Mouse (Mus musculus) CH12.LX (cell line): Measurements from ENCODE around the gene Prmt1. TPM values are rescaled to one million over a fixed set of nuclear protein-coding genes. Genes with fewer than 3 reads are reported as not detected.

Experiments
- DNase-seq: peaks from one replicate; pipeline ENCODE4 v3.0.0-alpha.2; 2013; ENCODE audit errors: extremely low read depth
- H3K27ac ChIP-seq: 2 replicates; pipeline ENCODE4 v1.5.1; 2012; ENCODE audit warnings: low read depth, mild to moderate bottlenecking, control low read depth, moderate library complexity; ENCODE audit not compliant: insufficient read depth
- H3K27me3 ChIP-seq: replicated peaks from 2 replicates; pipeline ENCODE3; 2012; ENCODE audit warnings: inconsistent platforms
- H3K36me3 ChIP-seq, 2 experiments: replicated peaks in 1 of 2; 2 replicates each; pipeline versions ENCODE3 to v1.6.1; 2012; ENCODE audit warnings: inconsistent platforms in 1 of 2, low read length in 1 of 2, mild to moderate bottlenecking in 1 of 2, mixed read lengths in 1 of 2, moderate library complexity in 1 of 2; ENCODE audit not compliant: control insufficient read depth in 1 of 2, insufficient read depth in 1 of 2
- H3K4me1 ChIP-seq, 2 experiments: 2 replicates each; pipeline ENCODE4 v1.6.1; 2012; ENCODE audit warnings: inconsistent platforms in 1 of 2, moderate library complexity in 1 of 2; ENCODE audit not compliant: insufficient read depth in 2 of 2, control insufficient read depth in 1 of 2
- H3K4me2 ChIP-seq: 2 replicates; pipeline ENCODE4 v1.6.1; 2012; ENCODE audit warnings: low read depth, mild to moderate bottlenecking, control low read depth; ENCODE audit not compliant: poor library complexity, insufficient read depth, severe bottlenecking
- H3K4me3 ChIP-seq, 3 experiments: fragments of 150-350 bp in 1 of 3; sonication (generic) in 1 of 3; replicated peaks in 1 of 3; 2 replicates each; pipeline versions ENCODE3 to v1.5.1; 2011 to 2012; ENCODE audit warnings: low read depth in 2 of 3, low read length in 2 of 3, mild to moderate bottlenecking in 2 of 3, moderate library complexity in 2 of 3, control low read depth in 1 of 3, improper control_type of control experiment in 1 of 3, inconsistent platforms in 1 of 3, mixed read lengths in 1 of 3; ENCODE audit not compliant: poor library complexity in 1 of 3
- H3K79me2 ChIP-seq: replicated peaks from 2 replicates; pipeline ENCODE4 v1.6.1; 2012; ENCODE audit warnings: mild to moderate bottlenecking, moderate library complexity; ENCODE audit not compliant: control insufficient read depth, poor library complexity, insufficient read depth, severe bottlenecking; ENCODE audit errors: extremely low read depth
- H3K9ac ChIP-seq: 2 replicates; pipeline ENCODE4 v1.6.1; 2012; ENCODE audit warnings: low read depth, mild to moderate bottlenecking, control low read depth, moderate library complexity; ENCODE audit not compliant: insufficient read depth
- H3K9me3 ChIP-seq: replicated peaks from 2 replicates; pipeline ENCODE3; 2012; ENCODE audit warnings: low read length, inconsistent platforms, mixed read lengths
- CHD1 ChIP-seq: IDR thresholded peaks from 2 replicates; pipeline ENCODE4 v1.6.1; 2012; ENCODE audit warnings: low read depth, low read length, improper control_type of control experiment, inconsistent platforms
- CHD2 ChIP-seq: IDR thresholded peaks from 2 replicates; pipeline ENCODE4 v1.6.1; 2011; ENCODE audit warnings: low read length, improper control_type of control experiment
- JUN ChIP-seq: IDR thresholded peaks from 2 replicates; pipeline ENCODE4 v1.6.1; 2011; ENCODE audit warnings: low read depth, mild to moderate bottlenecking, low read length, improper control_type of control experiment, moderate library complexity; ENCODE audit not compliant: insufficient read depth
- JUND ChIP-seq: conservative IDR thresholded peaks from 2 replicates; pipeline ENCODE4 v1.6.1; 2011; ENCODE audit warnings: low read depth, low read length, improper control_type of control experiment
- KAT2A ChIP-seq: IDR thresholded peaks from 2 replicates; pipeline ENCODE4 v1.6.1; 2012; ENCODE audit warnings: low read length, improper control_type of control experiment, inconsistent platforms; ENCODE audit not compliant: insufficient replicate concordance
- MAZ ChIP-seq: IDR thresholded peaks from 2 replicates; pipeline ENCODE4 v1.6.1; 2012; ENCODE audit warnings: low read depth, mild to moderate bottlenecking, inconsistent platforms, low read length, improper control_type of control experiment, moderate library complexity
- NELFE ChIP-seq: IDR thresholded peaks from 2 replicates; pipeline ENCODE4 v1.6.1; 2011; ENCODE audit warnings: low read depth, low read length, improper control_type of control experiment
- PAX5 ChIP-seq: IDR thresholded peaks from 2 replicates; pipeline ENCODE4 v1.6.1; 2012; ENCODE audit warnings: low read length, inconsistent platforms, mixed read lengths
- RAD21 ChIP-seq: IDR thresholded peaks from 2 replicates; pipeline ENCODE4 v1.6.1; 2011; ENCODE audit warnings: low read depth, mild to moderate bottlenecking, low read length, improper control_type of control experiment, moderate library complexity
- SIN3A ChIP-seq: IDR thresholded peaks from 2 replicates; pipeline ENCODE4 v1.6.1; 2012; ENCODE audit warnings: low read length, improper control_type of control experiment, inconsistent platforms
- SMC3 ChIP-seq: IDR thresholded peaks from 2 replicates; pipeline ENCODE4 v1.6.1; 2011; ENCODE audit warnings: low read depth, low read length, improper control_type of control experiment
- TCF12 ChIP-seq: IDR thresholded peaks from 2 replicates; pipeline ENCODE4 v1.6.1; 2014; ENCODE audit warnings: low read depth, mild to moderate bottlenecking, inconsistent platforms, low read length, improper control_type of control experiment
- USF1 ChIP-seq: IDR thresholded peaks from 2 replicates; pipeline ENCODE4 v1.6.1; 2014; ENCODE audit warnings: low read depth, mild to moderate bottlenecking, inconsistent platforms, low read length, improper control_type of control experiment
- ZMIZ1 ChIP-seq: IDR thresholded peaks from 2 replicates; pipeline ENCODE4 v1.6.1; 2012; ENCODE audit warnings: low read depth, mild to moderate bottlenecking, inconsistent platforms, low read length, improper control_type of control experiment
- ZNF384 ChIP-seq: IDR thresholded peaks from 2 replicates; pipeline ENCODE4 v1.6.1; 2012; ENCODE audit warnings: low read depth, low read length, improper control_type of control experiment, inconsistent platforms
- dilution Hi-C: fragments of 300-500 bp; cut with MboI; formaldehyde crosslinking; loops from 2 replicates; pipeline ENCODE4 v1.14.3; 2020; ENCODE audit warnings: low sequenced_read_pairs; ENCODE audit not compliant: extremely low pct_unique_long_range_greater_than_20kb, extremely low pct_ligation_motif_present
- in situ Hi-C: fragments of 300-500 bp; cut with MboI; formaldehyde crosslinking; loops from 3 replicates; pipeline ENCODE4 v1.14.3; 2019; ENCODE audit warnings: low sequenced_read_pairs, low pct_ligation_motif_present, low pct_unique_long_range_greater_than_20kb, mixed read lengths
- polyA plus RNA-seq: library from polyadenylated mRNA; unstranded; fragments of >175 nt; gene quantifications from 2 replicates; pipeline ENCODE4 v1.2.1, GENCODE M21; 2012; ENCODE audit warnings: low read depth; ENCODE audit not compliant: insufficient read length
- total RNA-seq, 2 experiments: library from RNA; depleted of rRNA; stranded (reverse); fragments of 300-350 nt in 1 of 2; fragments of >200 nt in 1 of 2; gene quantifications; 2 replicates each; pipeline ENCODE4 v1.2.3; 2012 to 2014

Gene Prmt1
- total and polyA plus RNA-seq, 3 experiments = 231 to 642 (median 340) TPM

DNA sequence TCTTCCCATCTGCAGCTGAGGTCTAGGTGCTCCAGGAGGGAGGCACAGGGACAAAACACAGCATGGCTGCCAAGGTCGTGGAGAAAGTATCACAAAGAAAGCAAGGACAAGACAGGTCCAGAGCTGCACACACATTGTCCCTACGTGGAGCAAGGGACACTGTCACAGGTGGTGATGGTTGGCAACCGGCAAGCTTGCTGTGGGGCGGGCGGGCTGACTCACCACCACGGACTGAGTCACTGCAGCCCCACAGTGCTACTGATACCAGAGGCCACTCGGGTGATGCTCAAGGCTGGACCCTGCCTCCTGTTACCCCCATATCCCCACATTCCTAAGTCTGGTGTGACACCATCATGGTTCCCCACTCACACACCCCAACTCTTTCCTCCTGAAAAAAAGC, 16.1 kb upstream of the Prmt1 start:
- H3K4me3 ChIP-seq = no peak overlapping the region
- H3K4me1 ChIP-seq = peaks cover 3 to 12% of the 10 kb centered on the region in 2 experiments; a peak in 3 of 4 replicates
- H3K36me3 ChIP-seq = peaks cover 70 to 78% of the 10 kb centered on the region in 2 experiments
- in situ Hi-C loops (no loop called here), dilution Hi-C loops (no loop called here)
- DNase-seq = no peak
- H3K27ac ChIP-seq = no peak overlapping the region
- H3K9ac ChIP-seq = no peak overlapping the region
- TF ChIP-seq NELFE (no peak), RAD21 (no peak), ZNF384 (no peak), CHD1 (no peak), KAT2A (no peak), SMC3 (no peak), PAX5 (no peak), JUN (no peak), CHD2 (no peak), MAZ (no peak), JUND (no peak)
- TF ChIP-seq, all 38 proteins: peak for 0
- H3K27me3 ChIP-seq = no peaks in the 10 kb centered on the region
- peaks cover 23% of the 10 kb centered on the region for H3K79me2 ChIP-seq
- no peak overlapping the region for H3K4me2 ChIP-seq
- H3K9me3 ChIP-seq = no peaks in the 10 kb centered on the region

DNA sequence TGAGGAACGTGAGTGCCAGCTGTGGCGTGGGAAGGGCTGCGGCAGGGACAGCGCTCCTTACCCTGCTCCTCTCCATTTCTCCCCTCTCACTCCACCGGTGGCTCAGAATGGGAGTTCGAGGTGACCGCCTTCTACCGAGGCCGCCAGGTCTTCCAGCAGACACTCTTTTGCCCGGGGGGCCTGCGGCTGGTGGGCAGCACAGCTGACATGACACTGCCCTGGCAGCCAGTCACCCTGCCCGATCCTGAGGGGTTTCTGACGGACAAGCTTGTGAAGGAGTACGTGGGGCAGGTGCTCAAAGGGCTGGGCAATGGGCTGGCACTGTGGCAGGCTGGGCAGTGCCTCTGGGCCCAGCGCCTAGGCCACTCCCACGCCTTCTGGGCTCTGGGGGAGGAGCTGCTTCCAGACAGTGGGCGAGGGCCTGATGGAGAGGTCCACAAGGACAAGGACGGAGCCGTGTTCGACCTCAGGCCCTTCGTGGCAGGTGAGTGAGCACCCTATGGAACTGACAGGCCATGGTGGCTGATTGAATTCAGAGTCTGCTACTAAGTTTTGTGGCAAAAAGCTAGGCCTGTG, 14.3 kb upstream of the Prmt1 start:
- H3K27me3 ChIP-seq = no peaks in the 10 kb centered on the region
- no peaks in the 10 kb centered on the region for H3K9me3 ChIP-seq
- no peak overlapping the region for H3K27ac ChIP-seq
- H3K4me3 ChIP-seq = no peak overlapping the region
- no peak overlapping the region for H3K9ac ChIP-seq
- dilution Hi-C loops (no loop called here), in situ Hi-C loops (no loop called here)
- no peak overlapping the region for H3K4me2 ChIP-seq
- TF ChIP-seq USF1 = no peak
- no peak for TF ChIP-seq TCF12
- TF ChIP-seq ZMIZ1 = peak; percentile 57; the same call in 1 of the 2 replicates
- TF ChIP-seq, all 38 proteins: peak for 1
- Histone ChIP-seq H3K36me3 (peaks cover 52 to 62% of the 10 kb centered on the region in 2 experiments), H3K79me2 (peaks cover 23% of the 10 kb centered on the region), H3K4me1 (peaks cover 3 to 25% of the 10 kb centered on the region in 2 experiments; a peak in 3 of 4 replicates)
- no peak for DNase-seq

DNA sequence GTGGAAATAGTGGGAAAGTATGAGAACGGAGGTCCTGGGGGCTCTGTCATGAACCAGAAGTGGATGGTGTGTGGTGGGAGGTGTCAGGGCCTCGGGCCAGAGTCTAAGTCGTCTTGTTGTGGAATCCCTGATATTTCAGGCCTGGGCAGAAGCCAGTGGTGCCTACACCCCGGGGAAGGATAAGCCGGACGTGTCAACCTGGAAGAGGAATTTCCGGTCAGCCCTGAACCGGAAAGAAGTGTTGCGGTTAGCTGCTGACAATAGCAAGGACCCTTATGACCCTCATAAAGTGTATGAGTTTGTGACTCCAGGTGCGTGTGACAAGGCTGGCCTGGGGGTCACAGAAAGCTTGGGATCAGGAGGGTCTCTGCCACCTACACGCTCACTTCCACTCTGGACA, 13.4 kb upstream of the Prmt1 start:
- peaks cover 23% of the 10 kb centered on the region for H3K79me2 ChIP-seq
- no peak overlapping the region for H3K4me2 ChIP-seq
- TF ChIP-seq SIN3A = no peak
- peaks cover 48 to 64% of the 10 kb centered on the region in 2 experiments for H3K36me3 ChIP-seq
- no peaks in the 10 kb centered on the region for H3K27me3 ChIP-seq
- H3K27ac ChIP-seq = no peak overlapping the region
- H3K9ac ChIP-seq = no peak overlapping the region
- in situ Hi-C loops (no loop called here), dilution Hi-C loops (no loop called here)
- no peaks in the 10 kb centered on the region for H3K9me3 ChIP-seq
- no peak for DNase-seq
- no peak overlapping the region for H3K4me3 ChIP-seq
- peaks cover 3 to 28% of the 10 kb centered on the region in 2 experiments; a peak in 3 of 4 replicates for H3K4me1 ChIP-seq
